Mouse (Mus musculus) hematopoietic stem cell, adult 5-6 weeks (primary cell): Measurements from ENCODE around the gene Sdhd. TPM values are rescaled to one million over a fixed set of nuclear protein-coding genes. Genes with fewer than 3 reads are reported as not detected.

Experiments used
- ATAC-seq, 2 experiments: fragments of 125-278 bp in 1 of 2; replicated peaks in 1 of 2; 2 replicates each; pipeline ENCODE4 v1.8.0; 2016 to 2017; ENCODE audit warnings: inconsistent platforms in 2 of 2, mild to moderate bottlenecking in 2 of 2, moderate number of reproducible peaks in 2 of 2, low read depth in 1 of 2, moderate TSS enrichment in 1 of 2; ENCODE audit not compliant: low FRiP score in 2 of 2, poor library complexity in 2 of 2, severe bottlenecking in 2 of 2, insufficient read depth in 1 of 2, low TSS enrichment in 1 of 2
- total RNA-seq: library from RNA; stranded (forward); fragments of 172-1452, 232-1000 nt; gene quantifications from 2 replicates; pipeline ENCODE4 v1.2.3, GENCODE M21; 2017

Gene Sdhd
- total RNA-seq, 1 experiment from 2014 or later: 154 TPM

- ATAC-seq: no peak
These were observed 8.7 kb downstream of the Sdhd start for GRCm38 (mm10) chr9:50594794-50595417.

DNA sequence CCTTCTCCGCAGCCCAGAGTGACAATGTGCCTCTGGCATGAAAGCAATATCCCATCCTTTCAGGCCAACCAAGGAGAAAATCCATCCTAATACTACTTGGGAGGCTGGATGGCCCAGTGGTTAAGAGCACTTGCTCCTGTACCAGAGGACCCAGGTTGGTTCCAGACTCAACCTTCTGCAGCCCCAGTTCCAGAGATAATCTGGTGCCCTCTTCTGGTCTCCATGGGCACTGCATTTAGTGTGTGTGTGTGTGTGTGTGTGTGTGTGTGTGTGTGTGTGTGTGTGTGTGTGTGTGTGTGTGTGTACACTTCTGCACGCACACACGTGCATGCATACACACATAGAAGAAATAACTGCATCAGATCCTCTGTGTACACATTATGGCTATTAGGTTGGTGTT is 10.1 kb downstream of the Sdhd start:
- peak; percentile 50 to 60; a peak in 3 of 4 replicates for ATAC-seq

GRCm38 (mm10) chr9:50592955-50593354 is 10.7 kb downstream of the Sdhd start:
- peak in 1 of 2 experiments; percentile 76; a peak in 2 of 4 replicates for ATAC-seq

- peak; percentile 38 to 49; a peak in 3 of 4 replicates for ATAC-seq
These were observed 12.6 kb downstream of the Sdhd start for GRCm38 (mm10) chr9:50590856-50591518.

- no peak for ATAC-seq
These were observed 16.7 kb downstream of the Sdhd start for GRCm38 (mm10) chr9:50586955-50587354.

DNA sequence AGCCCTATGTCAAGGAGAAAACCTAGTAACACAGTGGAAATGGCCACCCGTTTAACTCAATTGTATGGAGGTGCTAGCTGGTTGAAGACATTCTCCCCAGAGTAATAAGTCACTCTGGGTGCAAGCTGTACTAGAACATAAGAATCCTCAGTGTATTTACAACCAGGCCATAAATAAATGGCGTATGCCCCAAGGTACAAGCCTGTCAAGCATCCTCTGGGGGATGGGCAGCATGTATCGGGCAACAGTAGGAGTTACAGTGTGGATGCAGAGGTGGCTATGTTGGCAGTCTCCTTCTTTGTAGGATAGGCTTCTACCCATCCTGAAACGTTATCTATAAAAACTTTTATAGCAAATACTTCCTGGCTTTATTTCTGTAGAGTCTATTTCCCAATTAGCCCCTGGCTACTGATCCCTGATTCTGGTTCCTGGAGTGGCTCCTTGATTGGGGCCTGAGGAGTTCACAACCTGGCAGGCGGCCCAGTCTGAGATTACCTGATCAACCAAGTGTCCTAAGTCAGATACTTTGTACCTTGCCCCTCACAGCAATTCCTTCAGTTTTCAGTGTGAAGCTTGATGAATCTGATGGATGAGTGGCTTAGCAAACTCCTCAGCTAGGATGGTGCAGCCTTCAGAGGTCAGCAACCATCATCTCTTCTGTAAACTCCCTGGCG is 18.3 kb downstream of the Sdhd start:
- no peak for ATAC-seq

GRCm38 (mm10) chr9:50580370-50580769 is 23.2 kb downstream of the Sdhd start:
- ATAC-seq: no peak

- no peak for ATAC-seq
These were observed 33.8 kb downstream of the Sdhd start for GRCm38 (mm10) chr9:50569599-50570525.

- ATAC-seq: no peak
These were observed 35.7 kb downstream of the Sdhd start for GRCm38 (mm10) chr9:50567881-50568280.

DNA sequence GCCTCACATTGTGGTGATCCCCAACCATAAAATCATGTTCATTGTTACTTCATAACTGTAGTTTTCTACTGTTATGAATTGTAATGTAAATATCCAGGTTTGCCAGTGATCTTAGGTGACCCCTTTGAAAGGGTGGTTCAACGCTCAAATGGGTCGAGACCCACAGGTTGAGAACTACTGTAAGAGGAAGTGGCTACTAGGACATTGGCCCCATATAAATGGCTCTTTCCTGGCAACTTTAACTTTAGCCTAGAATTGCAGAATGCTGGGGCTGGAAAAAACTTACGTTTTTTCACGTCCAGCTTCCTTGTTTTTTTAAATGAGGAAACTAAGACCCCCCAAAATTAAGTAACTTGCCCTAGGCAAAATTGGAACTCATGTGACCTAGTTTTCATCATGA is 36.2 kb downstream of the Sdhd start:
- ATAC-seq: no peak

DNA sequence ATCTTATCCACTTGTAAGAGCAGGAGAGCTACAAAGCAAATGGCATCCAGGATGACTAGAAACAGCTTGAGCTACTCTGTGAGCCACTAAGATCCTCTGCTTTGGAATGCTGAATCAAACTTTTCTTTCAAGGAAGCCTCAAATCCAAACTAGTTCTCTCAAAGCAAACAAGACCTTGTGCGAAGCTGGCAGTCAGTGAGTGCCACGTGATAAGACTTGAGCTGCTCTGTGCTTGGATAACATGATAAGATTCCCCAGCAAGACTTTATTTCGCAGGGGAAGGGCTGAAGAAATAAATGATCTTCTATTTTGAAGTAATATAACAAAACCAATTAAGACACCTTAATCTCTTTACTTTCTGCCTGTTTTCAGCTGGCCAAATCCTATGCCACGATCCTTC is 37.7 kb downstream of the Sdhd start:
- ATAC-seq: no peak

- ATAC-seq: peak; percentile 76 to 81; a peak in 3 of 4 replicates
These were observed 38.4 kb downstream of the Sdhd start for GRCm38 (mm10) chr9:50565173-50565572.

- no peak for ATAC-seq
These were observed 41.7 kb downstream of the Sdhd start for GRCm38 (mm10) chr9:50561918-50562360.

GRCm38 (mm10) chr9:50561145-50561917 is 42.3 kb downstream of the Sdhd start, which contains the start of gene Tex12:
TSS of gene Tex12 (minus strand) at chr9:50561325.
- no peak for ATAC-seq

DNA sequence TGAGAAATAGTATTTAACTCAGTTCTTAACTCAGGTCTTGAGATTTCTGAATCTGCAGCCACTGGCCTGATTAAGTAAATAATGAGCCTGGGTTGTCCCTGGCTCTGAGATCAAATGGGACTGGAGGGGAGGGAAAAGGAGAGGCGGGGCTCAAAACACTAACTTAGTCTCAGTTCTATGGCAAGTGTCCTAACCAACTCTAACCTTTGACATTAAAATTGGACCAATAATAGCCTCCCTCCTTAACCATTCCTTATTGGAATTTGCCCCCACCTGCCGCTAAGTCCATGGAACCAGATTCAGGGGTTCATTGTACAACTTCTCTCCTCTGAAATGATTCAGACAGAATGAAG is 48.5 kb downstream of the Sdhd start, which contains the start of gene Bco2:
Bco2 (minus strand) TSS at position 88 of the 353 bp plus-strand sequence.
- ATAC-seq: peak in 1 of 2 experiments; percentile 30; a peak in 1 of 4 replicates

GRCm38 (mm10) chr9:50554241-50555093 is 49.1 kb downstream of the Sdhd start, which contains the start of gene Il18:
TSS of gene Il18 (plus strand) at chr9:50554827.
- peak; percentile 75 to 97 for ATAC-seq
